Mouse (Mus musculus) liver, embryonic 14.5 days (tissue): ENCODE measurements around the gene Ntrk3.

Source experiments
- CTCF ChIP-seq: IDR thresholded peaks from 2 replicates; pipeline ENCODE4 v1.5.1; 2016; ENCODE audit warnings: antibody characterized with exemption, low read depth, control low read depth
- EP300 ChIP-seq: IDR thresholded peaks from 2 replicates; pipeline ENCODE4 v1.6.1; 2016; ENCODE audit warnings: antibody characterized with exemption, low read depth

DNA sequence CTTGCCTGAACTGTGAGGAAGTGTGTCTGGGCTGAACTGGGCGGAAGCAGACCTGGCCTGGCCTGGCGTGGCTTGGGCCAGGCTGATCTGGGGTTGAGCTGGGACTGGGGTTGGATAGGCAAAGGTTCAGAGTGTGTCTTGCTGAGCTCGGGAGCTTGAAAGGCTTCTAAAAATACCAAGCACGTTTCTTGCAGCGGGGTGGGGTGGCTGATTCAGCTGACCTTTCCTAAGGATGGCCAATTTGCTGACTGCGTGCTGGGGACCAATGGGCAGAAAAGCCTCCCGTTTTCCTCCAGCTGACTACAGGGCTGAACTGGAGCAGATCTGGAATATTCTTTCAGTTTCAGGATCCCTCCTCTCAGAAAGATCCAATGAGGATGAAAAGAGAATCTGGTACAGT is 148.0 kb downstream of the Ntrk3 start:
- TF ChIP-seq CTCF (no peak), EP300 (no peak)
